Mouse (Mus musculus): Measurements from ENCODE around the gene Mlf2. TPM values are rescaled to one million over a fixed set of nuclear protein-coding genes. Genes with fewer than 3 reads are reported as not detected.
A peak's percentile ranks its signal among the peaks of the same experiment; 100 is the strongest.

Mlf2 gene
- polyA plus RNA-seq, 1 experiment = 362 TPM

- peak overlapping the region; percentile 93 for H3K4me3 ChIP-seq (replicated peaks)
- H3K4me1 ChIP-seq = peaks cover 72% of the 10 kb centered on the region
- no peak for TF ChIP-seq FLI1 (IDR thresholded peaks at IDR 0.05; ENCODE audit: low read length)
- no peak for TF ChIP-seq GATA1 (IDR thresholded peaks at IDR 0.05; ENCODE audit: borderline replicate concordance, low read length)
- no peaks in the 10 kb centered on the region for H3K36me3 ChIP-seq (replicated peaks; ENCODE audit: low read length)
- H3K27me3 ChIP-seq (replicated peaks) = peaks cover 60% of the 10 kb centered on the region
- H3K9me3 ChIP-seq = no peaks in the 10 kb centered on the region
These were observed 12.9 kb upstream of the Mlf2 start for GRCm38 (mm10) chr6:124918331-124918690.

DNA sequence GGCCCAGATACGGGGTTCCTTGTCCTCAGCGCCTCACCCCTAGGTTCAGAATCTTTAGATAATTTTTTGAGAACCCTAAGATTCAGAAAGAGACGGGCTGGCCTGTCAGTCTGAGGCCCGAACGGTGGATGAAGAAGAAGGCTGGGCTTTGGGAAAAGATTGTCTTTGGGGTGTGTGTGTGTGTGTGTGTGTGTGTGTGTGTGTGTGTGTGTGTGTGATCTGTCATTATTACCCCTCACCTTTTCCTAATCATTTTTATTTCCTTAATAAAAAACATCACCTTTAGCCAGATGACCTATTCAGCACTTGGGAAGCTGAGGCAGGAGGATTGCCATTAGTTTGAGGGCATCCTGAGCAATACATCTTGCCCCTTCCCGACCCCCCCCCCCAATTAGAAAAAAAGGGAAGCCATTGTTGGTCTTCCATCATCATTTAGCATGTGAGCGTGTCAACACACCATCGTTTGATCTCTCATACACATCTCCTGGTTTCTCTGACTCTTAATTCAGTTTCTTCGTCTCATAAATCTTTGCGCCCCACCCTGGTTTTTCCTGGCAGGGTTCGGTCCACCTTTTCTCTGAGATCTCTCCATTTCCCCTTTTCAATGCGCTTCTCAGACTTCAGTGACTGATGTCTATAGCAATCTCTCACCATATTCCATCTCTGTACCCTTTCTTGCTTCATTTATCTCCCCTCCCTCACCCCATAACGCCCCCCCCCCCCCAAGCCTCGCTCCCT, 12.1 kb upstream of the Mlf2 start:
- TF ChIP-seq FLI1 (IDR thresholded peaks at IDR 0.05; ENCODE audit: low read length) = no peak
- TF ChIP-seq GATA1 (IDR thresholded peaks at IDR 0.05; ENCODE audit: borderline replicate concordance, low read length) = no peak
- Histone ChIP-seq H3K9me3 (no peaks in the 10 kb centered on the region), H3K27me3 (replicated peaks) (peaks cover 57% of the 10 kb centered on the region), H3K4me3 (replicated peaks) (no peak overlapping the region), H3K4me1 (peaks cover 65% of the 10 kb centered on the region), H3K36me3 (replicated peaks; ENCODE audit: low read length) (no peaks in the 10 kb centered on the region)

DNA sequence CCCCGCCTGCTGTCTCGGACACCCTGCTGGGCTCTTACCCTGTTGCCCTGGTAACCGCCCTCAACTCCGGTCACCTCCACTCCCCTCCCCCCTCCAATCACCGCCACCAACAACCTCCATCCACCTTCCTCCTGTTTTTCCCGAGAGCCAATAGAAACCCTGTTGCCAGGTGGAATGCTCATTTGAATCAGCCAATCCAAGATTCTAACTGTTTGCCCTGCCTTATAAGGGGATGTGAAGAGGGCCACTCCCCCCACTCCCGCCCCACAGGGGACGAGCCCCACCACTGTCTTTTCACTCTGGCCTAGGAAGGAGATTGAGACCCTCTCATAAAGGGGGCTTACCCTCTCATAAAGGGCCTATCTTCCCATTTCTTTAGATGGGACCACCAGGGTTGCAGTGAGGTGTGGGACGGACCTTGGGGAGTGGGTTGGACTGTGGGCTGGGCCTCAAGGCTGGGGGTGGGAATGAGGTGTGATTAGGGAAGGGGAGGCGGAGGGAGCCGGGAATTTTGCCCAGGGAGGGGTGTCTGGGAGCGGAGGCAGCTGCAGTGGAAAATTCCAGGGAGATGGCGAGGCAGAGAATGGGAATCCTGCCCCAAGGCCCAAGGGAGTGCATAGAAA, 11.4 kb upstream of the Mlf2 start, which contains the start of gene Ptms:
Ptms (minus strand) TSS at position 409 of the 623 bp plus-strand sequence.
- Histone ChIP-seq H3K4me3 (replicated peaks) (no peak within 1 kb of the TSS), H3K27me3 (replicated peaks) (peaks cover 49% of the 10 kb centered on the region), H3K36me3 (replicated peaks; ENCODE audit: low read length) (no peaks in the 10 kb centered on the region), H3K9me3 (no peaks in the 10 kb centered on the region), H3K4me1 (peaks cover 62% of the 10 kb centered on the region)
- TF ChIP-seq FLI1 (IDR thresholded peaks at IDR 0.05; ENCODE audit: low read length) (no peak), GATA1 (IDR thresholded peaks at IDR 0.05; ENCODE audit: borderline replicate concordance, low read length) (no peak)

DNA sequence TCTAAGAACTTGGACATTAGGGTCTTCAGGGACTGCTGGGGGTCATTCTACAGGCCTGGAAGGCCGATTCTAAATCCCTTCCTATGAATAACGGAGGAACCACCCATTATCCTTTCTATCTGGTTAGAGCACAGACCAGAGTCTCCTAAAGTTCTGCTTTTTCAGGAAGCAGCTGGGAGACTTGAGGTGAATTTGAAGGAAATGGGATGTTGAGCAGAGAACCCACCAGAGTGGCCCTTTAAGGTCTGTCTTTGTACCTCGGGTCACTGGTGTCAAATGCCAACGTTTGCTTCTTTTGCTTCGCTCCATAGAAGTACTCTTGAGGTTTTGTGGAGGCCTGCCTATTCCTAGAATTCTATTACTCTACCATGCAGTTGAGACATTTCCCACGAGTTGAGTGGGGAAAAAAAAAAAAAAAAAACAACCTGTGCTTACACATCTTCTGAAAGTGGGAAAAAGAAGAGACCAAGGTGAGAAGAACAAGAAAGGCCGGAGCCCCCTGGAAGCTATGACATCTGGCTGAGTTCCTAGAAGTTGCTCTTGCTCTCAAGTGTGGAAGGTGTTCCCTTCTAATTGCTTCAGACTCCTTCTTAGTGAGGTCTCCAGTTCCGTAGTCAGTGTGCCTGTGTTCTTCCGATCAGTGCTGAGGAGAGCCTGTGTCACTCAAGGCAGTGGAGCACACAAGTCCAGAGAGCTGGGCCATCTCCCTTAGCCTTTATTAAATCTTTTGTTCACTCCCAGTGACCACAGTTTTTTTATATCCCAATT, 10.7 kb upstream of the Mlf2 start:
- no peak overlapping the region for H3K4me3 ChIP-seq (replicated peaks)
- TF ChIP-seq FLI1 (IDR thresholded peaks at IDR 0.05; ENCODE audit: low read length) = no peak
- TF ChIP-seq GATA1 (IDR thresholded peaks at IDR 0.05; ENCODE audit: borderline replicate concordance, low read length) = no peak
- H3K9me3 ChIP-seq = no peaks in the 10 kb centered on the region
- peaks cover 61% of the 10 kb centered on the region for H3K4me1 ChIP-seq
- no peaks in the 10 kb centered on the region for H3K36me3 ChIP-seq (replicated peaks; ENCODE audit: low read length)
- peaks cover 47% of the 10 kb centered on the region for H3K27me3 ChIP-seq (replicated peaks)

DNA sequence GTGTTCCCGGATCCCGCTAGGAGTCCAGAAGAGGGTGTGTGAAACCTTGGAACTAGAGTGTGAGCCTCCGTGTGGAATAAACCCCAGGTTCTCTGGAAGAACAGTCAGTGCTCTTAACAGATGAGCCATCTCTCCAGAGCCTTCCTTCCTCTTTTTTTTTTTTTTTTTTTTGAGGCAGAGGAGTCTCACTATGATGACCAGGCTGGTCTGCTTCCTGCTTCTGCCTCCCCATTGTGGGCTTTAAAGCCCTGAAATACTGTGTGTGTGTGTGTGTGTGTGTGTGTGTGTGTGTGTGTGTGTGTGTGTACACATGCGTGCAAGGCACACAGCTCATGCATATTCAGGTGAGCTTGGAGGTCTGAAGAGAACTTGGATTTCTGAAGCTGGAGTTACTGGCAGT, 9.6 kb upstream of the Mlf2 start:
- no peak overlapping the region for H3K4me3 ChIP-seq (replicated peaks)
- H3K36me3 ChIP-seq (replicated peaks; ENCODE audit: low read length) = no peaks in the 10 kb centered on the region
- H3K9me3 ChIP-seq = no peaks in the 10 kb centered on the region
- peaks cover 39% of the 10 kb centered on the region for H3K27me3 ChIP-seq (replicated peaks)
- no peak for TF ChIP-seq GATA1 (IDR thresholded peaks at IDR 0.05; ENCODE audit: borderline replicate concordance, low read length)
- TF ChIP-seq FLI1 (IDR thresholded peaks at IDR 0.05; ENCODE audit: low read length) = no peak
- H3K4me1 ChIP-seq = peaks cover 58% of the 10 kb centered on the region

DNA sequence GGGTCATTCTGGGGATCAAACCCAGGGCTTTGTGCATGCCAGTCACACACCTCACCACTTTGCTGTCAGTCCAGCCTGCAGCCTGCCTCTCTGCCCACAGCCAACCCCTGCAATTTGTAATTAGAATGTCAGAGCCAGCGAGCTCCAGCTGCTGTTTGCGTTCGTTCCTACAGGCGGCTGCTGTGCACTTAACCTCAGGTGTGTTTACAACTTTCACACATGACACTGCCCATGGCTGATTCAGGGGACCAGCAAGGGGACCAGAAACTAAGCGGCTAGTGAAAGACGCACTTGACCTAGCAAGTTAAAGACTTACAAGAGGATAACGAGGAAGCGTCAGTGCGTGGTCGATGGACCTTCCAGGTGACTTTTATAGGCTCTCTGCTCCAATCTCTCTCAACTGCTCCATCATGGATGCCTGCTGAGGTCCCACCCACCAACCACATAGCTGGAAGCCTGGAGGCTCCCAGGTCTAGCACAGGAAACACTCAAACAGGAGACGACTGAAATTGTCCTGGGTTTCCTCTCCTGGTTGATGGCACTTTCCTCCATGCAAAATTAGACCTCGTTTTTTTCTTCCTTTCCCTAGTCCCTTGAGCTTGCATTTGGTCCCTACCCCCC, 5.9 kb upstream of the Mlf2 start:
- H3K4me3 ChIP-seq (replicated peaks) = no peak overlapping the region
- no peaks in the 10 kb centered on the region for H3K9me3 ChIP-seq
- TF ChIP-seq GATA1 (IDR thresholded peaks at IDR 0.05; ENCODE audit: borderline replicate concordance, low read length) (no peak), FLI1 (IDR thresholded peaks at IDR 0.05; ENCODE audit: low read length) (no peak)
- no peaks in the 10 kb centered on the region for H3K36me3 ChIP-seq (replicated peaks; ENCODE audit: low read length)
- H3K27me3 ChIP-seq (replicated peaks) = peaks cover 10% of the 10 kb centered on the region
- peaks cover 39% of the 10 kb centered on the region for H3K4me1 ChIP-seq

DNA sequence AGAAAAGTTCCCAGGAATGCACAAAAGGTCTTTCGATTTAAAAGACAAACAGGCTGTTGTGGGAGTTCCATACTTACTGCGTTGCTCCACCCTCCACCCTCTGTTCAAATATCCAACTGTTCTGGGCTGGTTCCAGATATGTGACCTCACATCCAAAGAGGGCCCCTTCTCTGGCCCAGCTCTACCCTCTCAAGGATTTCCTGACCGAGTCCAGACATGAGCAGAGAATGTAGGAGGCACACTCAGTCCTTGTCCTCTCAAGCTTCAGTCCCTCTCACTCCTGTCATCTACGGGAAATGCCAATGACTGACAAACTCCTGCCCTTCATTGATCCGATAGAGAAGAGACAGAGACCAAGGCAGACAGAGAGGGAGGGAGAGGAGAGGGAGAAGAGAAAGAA, 5.2 kb upstream of the Mlf2 start:
- Histone ChIP-seq H3K27me3 (replicated peaks) (peaks cover 10% of the 10 kb centered on the region), H3K4me3 (replicated peaks) (no peak overlapping the region), H3K36me3 (replicated peaks; ENCODE audit: low read length) (no peaks in the 10 kb centered on the region), H3K4me1 (peaks cover 36% of the 10 kb centered on the region), H3K9me3 (no peaks in the 10 kb centered on the region)
- TF ChIP-seq GATA1 (IDR thresholded peaks at IDR 0.05; ENCODE audit: borderline replicate concordance, low read length) (no peak), FLI1 (IDR thresholded peaks at IDR 0.05; ENCODE audit: low read length) (no peak)

- TF ChIP-seq FLI1 (IDR thresholded peaks at IDR 0.05; ENCODE audit: low read length) (no peak), GATA1 (IDR thresholded peaks at IDR 0.05; ENCODE audit: borderline replicate concordance, low read length) (no peak)
- Histone ChIP-seq H3K36me3 (replicated peaks; ENCODE audit: low read length) (peaks cover 26% of the 10 kb centered on the region), H3K4me1 (peaks cover 46% of the 10 kb centered on the region), H3K27me3 (replicated peaks) (peaks cover 5% of the 10 kb centered on the region), H3K4me3 (replicated peaks) (peak overlapping the region; percentile 97), H3K9me3 (no peaks in the 10 kb centered on the region)
These were observed 955 bp upstream of the Mlf2 start for GRCm38 (mm10) chr6:124930231-124930630.

GRCm38 (mm10) chr6:124931525-124932313, 533 bp downstream of the Mlf2 start:
- Histone ChIP-seq H3K4me1 (peaks cover 36% of the 10 kb centered on the region), H3K9me3 (no peaks in the 10 kb centered on the region), H3K27me3 (replicated peaks) (no peaks in the 10 kb centered on the region), H3K4me3 (replicated peaks) (peak overlapping the region; percentile 97), H3K36me3 (replicated peaks; ENCODE audit: low read length) (peaks cover 41% of the 10 kb centered on the region)
- TF ChIP-seq GATA1 (IDR thresholded peaks at IDR 0.05; ENCODE audit: borderline replicate concordance, low read length) = no peak
- no peak for TF ChIP-seq FLI1 (IDR thresholded peaks at IDR 0.05; ENCODE audit: low read length)
